Mouse (Mus musculus): Measurements from ENCODE around the gene D5Ertd579e. TPM values are rescaled to one million over a fixed set of nuclear protein-coding genes. Genes with fewer than 3 reads are reported as not detected.

Gene D5Ertd579e
- 47.0 TPM for polyA plus RNA-seq (2014; fragmentation: Illumina TruSeq; extraction: RNeasy Lipid Tissue Mini Kit (QIAGEN cat#74804); ENCODE audit: low read depth, low replicate concordance)

GRCm38 (mm10) chr5:36695461-36696231 is at the start of gene D5Ertd579e:
Gene D5Ertd579e (minus strand): TSS chr5:36696024.

GRCm38 (mm10) chr5:36593176-36593575 is 102.6 kb downstream of the D5Ertd579e start, which contains the start of gene Tbc1d14:
Gene Tbc1d14 (minus strand): TSS chr5:36593276.

Other genes starting within 250 kb of the D5Ertd579e start
- gene Grpel1, start 231.0 kb downstream of the D5Ertd579e start, polyA plus RNA-seq (2014; fragmentation: Illumina TruSeq; extraction: RNeasy Lipid Tissue Mini Kit (QIAGEN cat#74804); ENCODE audit: low read depth, low replicate concordance), result 9.8 TPM
- 14.8 TPM for gene Tada2b, start 211.7 kb downstream of the D5Ertd579e start, polyA plus RNA-seq (2014; fragmentation: Illumina TruSeq; extraction: RNeasy Lipid Tissue Mini Kit (QIAGEN cat#74804); ENCODE audit: low read depth, low replicate concordance)
- gene Ccdc96, start 211.4 kb downstream of the D5Ertd579e start, polyA plus RNA-seq (2014; fragmentation: Illumina TruSeq; extraction: RNeasy Lipid Tissue Mini Kit (QIAGEN cat#74804); ENCODE audit: low read depth, low replicate concordance), result not detected
- 23.9 TPM for gene Tbc1d14, start 102.7 kb downstream of the D5Ertd579e start, polyA plus RNA-seq (2014; fragmentation: Illumina TruSeq; extraction: RNeasy Lipid Tissue Mini Kit (QIAGEN cat#74804); ENCODE audit: low read depth, low replicate concordance)
- gene Bloc1s4, start 52.6 kb upstream of the D5Ertd579e start, polyA plus RNA-seq (2014; fragmentation: Illumina TruSeq; extraction: RNeasy Lipid Tissue Mini Kit (QIAGEN cat#74804); ENCODE audit: low read depth, low replicate concordance), result 17.7 TPM
- 445 TPM for gene Mrfap1, start 100.7 kb upstream of the D5Ertd579e start, polyA plus RNA-seq (2014; fragmentation: Illumina TruSeq; extraction: RNeasy Lipid Tissue Mini Kit (QIAGEN cat#74804); ENCODE audit: low read depth, low replicate concordance)
- gene Man2b2, start 134.6 kb upstream of the D5Ertd579e start, polyA plus RNA-seq (2014; fragmentation: Illumina TruSeq; extraction: RNeasy Lipid Tissue Mini Kit (QIAGEN cat#74804); ENCODE audit: low read depth, low replicate concordance), result 1.2 TPM
- 1.5 TPM for gene Ppp2r2c, start 172.5 kb upstream of the D5Ertd579e start, polyA plus RNA-seq (2014; fragmentation: Illumina TruSeq; extraction: RNeasy Lipid Tissue Mini Kit (QIAGEN cat#74804); ENCODE audit: low read depth, low replicate concordance)